Mouse (Mus musculus): ENCODE data around the gene Nrap.

Gene Nrap

GRCm38 (mm10) chr19:56405824-56406223 lies 16.0 kb upstream of the Nrap start:
- TF ChIP-seq GATA4 (IDR thresholded peaks at IDR 0.05; ENCODE audit: insufficient replicate concordance, low read length): no peak

GRCm38 (mm10) chr19:56401864-56402263 lies 12.0 kb upstream of the Nrap start:
- TF ChIP-seq GATA4 (IDR thresholded peaks at IDR 0.05; ENCODE audit: insufficient replicate concordance, low read length): no peak

- no peak for TF ChIP-seq GATA4 (IDR thresholded peaks at IDR 0.05; ENCODE audit: insufficient replicate concordance, low read length)
These were observed 10.4 kb upstream of the Nrap start for GRCm38 (mm10) chr19:56400200-56400599.

GRCm38 (mm10) chr19:56398528-56398795 lies 8.6 kb upstream of the Nrap start:
- TF ChIP-seq GATA4 (IDR thresholded peaks at IDR 0.05; ENCODE audit: insufficient replicate concordance, low read length): no peak

GRCm38 (mm10) chr19:56397663-56398527 lies 8.1 kb upstream of the Nrap start:
- no peak for TF ChIP-seq GATA4 (IDR thresholded peaks at IDR 0.05; ENCODE audit: insufficient replicate concordance, low read length)

- peak; percentile 43; the same call in 1 of the 2 replicates for TF ChIP-seq GATA4 (IDR thresholded peaks at IDR 0.05; ENCODE audit: insufficient replicate concordance, low read length)
These were observed 7.1 kb upstream of the Nrap start, which contains the start of gene Casp7 for GRCm38 (mm10) chr19:56396669-56397621. Gene Casp7, plus strand, starts transcription at chr19:56397129.

- no peak for TF ChIP-seq GATA4 (IDR thresholded peaks at IDR 0.05; ENCODE audit: insufficient replicate concordance, low read length)
These were observed 6.4 kb upstream of the Nrap start for GRCm38 (mm10) chr19:56396227-56396626.

GRCm38 (mm10) chr19:56395183-56395935 lies 5.5 kb upstream of the Nrap start:
- TF ChIP-seq GATA4 (IDR thresholded peaks at IDR 0.05; ENCODE audit: insufficient replicate concordance, low read length): no peak

- no peak for TF ChIP-seq GATA4 (IDR thresholded peaks at IDR 0.05; ENCODE audit: insufficient replicate concordance, low read length)
These were observed 3.6 kb upstream of the Nrap start for GRCm38 (mm10) chr19:56393311-56393866.

- TF ChIP-seq GATA4 (IDR thresholded peaks at IDR 0.05; ENCODE audit: insufficient replicate concordance, low read length): no peak
These were observed 1.6 kb upstream of the Nrap start for GRCm38 (mm10) chr19:56391307-56392046.

- no peak for TF ChIP-seq GATA4 (IDR thresholded peaks at IDR 0.05; ENCODE audit: insufficient replicate concordance, low read length)
These were observed 661 bp downstream of the Nrap start for GRCm38 (mm10) chr19:56389176-56389575.

GRCm38 (mm10) chr19:56387726-56388302 lies 2.0 kb downstream of the Nrap start:
- TF ChIP-seq GATA4 (IDR thresholded peaks at IDR 0.05; ENCODE audit: insufficient replicate concordance, low read length): no peak

- no peak for TF ChIP-seq GATA4 (IDR thresholded peaks at IDR 0.05; ENCODE audit: insufficient replicate concordance, low read length)
These were observed 3.7 kb downstream of the Nrap start for GRCm38 (mm10) chr19:56386095-56386494.

GRCm38 (mm10) chr19:56385546-56385945 lies 4.3 kb downstream of the Nrap start:
- no peak for TF ChIP-seq GATA4 (IDR thresholded peaks at IDR 0.05; ENCODE audit: insufficient replicate concordance, low read length)
